Mouse (Mus musculus): Measurements from ENCODE around the gene Ambra1. TPM values are rescaled to one million over a fixed set of nuclear protein-coding genes. Genes with fewer than 3 reads are reported as not detected.

Gene Ambra1
- total RNA-seq, 2 experiments from 2014 or later, result 13.8 to 15.5 TPM

- DNase-seq, result no peak
- intact Hi-C loops (cut with DNase I), result no loop called here
These were observed 201.6 kb downstream of the Ambra1 start for GRCm38 (mm10) chr2:91931328-91932159.

DNA sequence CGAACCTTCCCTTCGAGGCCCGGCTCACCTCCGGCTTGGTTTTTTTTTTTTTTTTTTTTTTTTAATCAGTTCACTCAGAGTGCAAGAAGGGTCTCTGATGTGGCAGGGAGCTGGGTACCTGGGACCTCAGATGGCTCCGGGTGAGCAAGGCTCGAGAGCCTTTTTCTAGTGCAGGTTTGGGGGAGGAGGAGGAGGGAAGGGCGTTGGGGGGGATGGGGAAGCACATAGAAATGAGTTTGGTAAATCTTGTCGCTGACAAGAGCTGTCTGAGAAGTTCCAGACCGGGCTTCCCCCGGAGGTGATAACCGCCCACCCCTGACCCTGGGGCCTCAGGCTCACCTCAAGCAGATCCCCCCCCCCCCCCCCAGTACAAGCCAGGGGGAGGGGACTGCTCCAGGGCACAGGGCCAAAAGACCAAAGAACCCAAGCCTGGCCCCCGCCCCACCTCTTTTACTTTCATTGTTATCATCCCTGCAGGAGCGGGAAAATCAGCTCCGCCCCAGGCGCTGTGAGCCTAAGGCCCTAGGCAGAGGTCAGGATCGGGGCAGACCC, 202.3 kb downstream of the Ambra1 start, which contains the start of gene Mdk:
TSS of gene Mdk (minus strand) at position 138 of the 552 bp plus-strand sequence.
- intact Hi-C loops (cut with DNase I), result no loop called here
- no peak for DNase-seq

GRCm38 (mm10) chr2:91932737-91933350, 202.9 kb downstream of the Ambra1 start:
- intact Hi-C loops (cut with DNase I), result no loop called here
- DNase-seq, result no peak

- no peak for DNase-seq
- intact Hi-C loops (cut with DNase I), result no loop called here
These were observed 203.5 kb downstream of the Ambra1 start for GRCm38 (mm10) chr2:91933471-91933870.

DNA sequence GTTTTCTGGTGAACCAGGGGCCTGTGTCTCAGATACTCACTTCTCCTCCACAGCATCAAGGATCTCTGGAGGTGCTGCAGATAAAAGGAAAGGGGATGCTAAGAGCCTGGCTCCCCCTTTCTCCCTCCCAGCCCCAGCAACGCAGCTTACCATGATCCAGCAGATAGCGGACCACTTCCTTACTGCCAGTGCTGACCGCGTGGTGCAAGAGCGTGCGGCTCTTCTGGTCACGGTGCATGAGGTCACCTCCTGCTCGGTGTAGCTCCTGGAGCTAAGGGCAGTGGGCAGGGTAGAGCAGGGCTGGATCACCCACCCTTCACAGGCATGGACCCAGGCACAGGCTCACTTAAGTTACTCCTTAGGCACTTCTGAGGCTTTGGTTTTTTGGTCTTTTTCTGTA, 204.1 kb downstream of the Ambra1 start:
- no peak for DNase-seq

GRCm38 (mm10) chr2:91934826-91935525, 205.0 kb downstream of the Ambra1 start:
- DNase-seq, result no peak

More for the DNA sequence above, 204.1 kb downstream of the Ambra1 start:
- intact Hi-C loops (cut with DNase I), result no loop called here

GRCm38 (mm10) chr2:91936154-91936553, 206.2 kb downstream of the Ambra1 start:
- DNase-seq, result no peak
- intact Hi-C loops (cut with DNase I), result loop anchor here (5.0 kb wide), 1 partner anchor 41 kb away; the partner anchor contains the start of gene Dgkz

More at GRCm38 (mm10) chr2:91934826-91935525, 205.0 kb downstream of the Ambra1 start:
- intact Hi-C loops (cut with DNase I), result loop anchor here (5.0 kb wide), 1 partner anchor 42 kb away; the partner anchor contains the start of gene Dgkz

GRCm38 (mm10) chr2:91939303-91939935, 209.5 kb downstream of the Ambra1 start:
- DNase-seq, result no peak
- intact Hi-C loops (cut with DNase I), result loop anchor here (5.0 kb wide), 1 partner anchor 38 kb away; the partner anchor contains the start of gene Dgkz

DNA sequence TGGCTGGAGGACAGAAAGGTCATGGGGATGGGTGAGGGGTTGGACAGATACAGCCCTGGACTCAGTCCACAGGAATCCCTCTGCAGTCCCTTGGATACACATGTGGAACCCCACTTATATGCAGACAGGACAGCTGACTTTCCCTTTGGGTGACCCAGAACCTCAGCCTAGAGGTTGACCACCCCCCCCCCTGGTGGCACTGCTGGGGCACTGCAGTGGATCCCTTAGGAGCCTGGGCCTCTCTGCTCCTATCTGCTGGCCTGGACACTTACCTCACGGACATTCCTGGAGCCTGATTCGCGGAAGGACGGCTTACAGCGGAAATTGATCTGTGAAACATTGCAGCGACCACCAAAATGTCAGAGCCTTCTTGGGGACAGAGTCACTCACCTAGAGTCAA, 212.4 kb downstream of the Ambra1 start:
- intact Hi-C loops (cut with DNase I), result no loop called here
- DNase-seq, result no peak

DNA sequence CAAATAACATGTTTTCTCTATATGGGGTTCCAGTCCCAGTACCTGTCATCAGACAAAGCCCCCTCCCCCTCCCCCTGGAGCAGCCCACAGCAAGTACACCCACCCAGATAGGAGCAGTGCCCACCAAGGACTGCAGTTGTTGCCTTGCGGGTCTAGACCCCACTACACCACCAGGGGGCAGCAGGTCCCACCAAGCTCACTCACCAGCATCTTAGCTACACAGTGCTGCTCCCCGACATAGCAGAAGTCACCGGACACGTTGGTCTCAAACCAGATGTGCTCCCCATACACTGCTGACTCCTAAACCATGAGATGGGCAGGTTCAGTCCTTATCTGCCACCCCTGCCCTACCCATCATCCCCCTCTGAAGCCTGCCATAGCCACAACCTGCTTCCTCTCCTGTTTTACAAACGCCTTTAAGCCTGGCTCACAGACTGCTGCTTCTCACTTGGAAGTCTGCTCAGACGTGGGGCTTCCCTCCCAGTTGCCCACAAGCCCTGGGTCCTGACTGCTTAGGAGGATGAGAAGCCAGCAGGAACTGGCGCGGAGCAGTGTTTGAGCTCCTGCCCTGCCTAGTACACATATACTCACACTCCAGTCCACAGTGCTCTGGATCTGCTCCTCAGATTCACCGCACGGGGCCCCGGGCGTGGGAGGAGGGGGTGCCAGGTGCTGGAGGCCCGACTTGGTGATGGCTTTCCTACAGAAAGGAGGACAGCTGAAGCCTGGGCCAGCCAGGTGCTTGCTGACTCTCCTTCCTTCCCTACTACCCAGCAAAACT, 214.4 kb downstream of the Ambra1 start:
- intact Hi-C loops (cut with DNase I), result loop anchor here (2.0 kb wide), 2 partner anchors 14 to 42 kb away; no protein-coding TSS in a partner anchor
- DNase-seq, result peak; percentile 69 to 80

DNA sequence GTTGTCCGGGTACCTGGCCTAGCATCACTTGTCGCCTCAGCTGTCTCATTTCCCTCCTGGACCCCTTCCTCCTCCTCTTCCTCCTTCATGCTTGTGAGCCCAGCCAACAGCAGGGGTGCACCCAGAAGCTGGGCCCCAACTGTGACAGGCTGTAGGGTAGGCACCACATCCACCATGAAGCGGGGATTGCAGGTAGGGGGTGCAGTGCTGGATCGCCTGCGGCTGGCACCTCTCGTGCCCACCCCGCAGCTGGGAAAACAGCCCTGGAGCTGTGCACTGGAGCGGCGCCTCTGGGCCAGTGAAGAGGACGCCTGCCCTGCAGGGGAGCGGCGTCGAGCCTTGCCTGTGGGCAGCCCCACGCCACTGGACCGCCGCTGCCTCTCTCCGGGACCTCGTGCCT, 215.5 kb downstream of the Ambra1 start, which contains the start of gene Gm9821:
TSS of gene Gm9821 (plus strand) at position 221 of the 400 bp plus-strand sequence.
- DNase-seq, result no peak
- intact Hi-C loops (cut with DNase I), result loop anchor here (2.0 to 5.0 kb wide), 3 partner anchors 13 to 112 kb away; no protein-coding TSS in a partner anchor

- no peak for DNase-seq
- intact Hi-C loops (cut with DNase I), result loop anchor here (5.0 kb wide), 1 partner anchor 110 kb away; no protein-coding TSS in a partner anchor
These were observed 216.9 kb downstream of the Ambra1 start for GRCm38 (mm10) chr2:91946836-91947235.

DNA sequence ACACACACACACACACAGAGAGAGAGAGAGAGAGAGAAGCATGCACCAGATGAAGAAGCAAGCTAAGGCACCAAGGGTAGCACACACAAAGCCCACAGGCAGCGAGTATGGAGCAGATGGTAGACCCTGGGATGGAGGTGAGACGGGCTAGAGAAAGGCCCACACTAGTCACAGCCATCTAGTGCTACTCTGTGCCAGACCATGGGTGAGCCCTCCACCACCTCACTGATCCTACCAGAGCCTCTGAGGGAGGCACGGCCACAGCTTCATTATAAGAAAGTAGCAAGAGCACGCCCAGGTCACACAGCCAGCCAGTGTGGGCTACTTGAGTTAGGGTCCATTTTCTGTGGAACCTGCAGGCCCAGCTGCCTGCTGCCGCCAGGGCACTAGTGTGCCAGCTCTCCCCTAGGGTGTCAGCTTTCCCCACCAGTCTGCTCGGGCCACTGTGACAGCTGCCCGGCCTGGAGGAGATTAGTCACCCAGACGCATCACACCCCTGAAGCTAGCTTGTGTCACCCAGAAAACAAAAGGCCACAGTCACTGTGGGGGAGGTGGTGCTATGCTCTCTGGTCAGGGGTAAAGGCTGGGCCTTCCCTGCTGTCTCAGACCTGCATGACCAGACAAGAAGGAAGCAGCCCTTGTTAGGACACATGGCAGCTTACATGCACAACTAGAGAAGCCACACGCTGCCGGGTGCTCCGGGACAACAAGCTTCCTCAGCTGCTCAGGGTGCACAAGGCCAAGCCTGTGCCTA, 217.6 kb downstream of the Ambra1 start:
- intact Hi-C loops (cut with DNase I), result loop anchor here (5.0 kb wide), 1 partner anchor 110 kb away; no protein-coding TSS in a partner anchor
- no peak for DNase-seq

- intact Hi-C loops (cut with DNase I), result loop anchor here (5.0 kb wide), 1 partner anchor 109 kb away; no protein-coding TSS in a partner anchor
These were observed 218.2 kb downstream of the Ambra1 start for GRCm38 (mm10) chr2:91948151-91948509.

GRCm38 (mm10) chr2:91948792-91949241, 218.9 kb downstream of the Ambra1 start:
- intact Hi-C loops (cut with DNase I), result loop anchor here (5.0 kb wide), 1 partner anchor 108 kb away; no protein-coding TSS in a partner anchor
- DNase-seq, result no peak

More at GRCm38 (mm10) chr2:91948151-91948509, 218.2 kb downstream of the Ambra1 start:
- no peak for DNase-seq

DNA sequence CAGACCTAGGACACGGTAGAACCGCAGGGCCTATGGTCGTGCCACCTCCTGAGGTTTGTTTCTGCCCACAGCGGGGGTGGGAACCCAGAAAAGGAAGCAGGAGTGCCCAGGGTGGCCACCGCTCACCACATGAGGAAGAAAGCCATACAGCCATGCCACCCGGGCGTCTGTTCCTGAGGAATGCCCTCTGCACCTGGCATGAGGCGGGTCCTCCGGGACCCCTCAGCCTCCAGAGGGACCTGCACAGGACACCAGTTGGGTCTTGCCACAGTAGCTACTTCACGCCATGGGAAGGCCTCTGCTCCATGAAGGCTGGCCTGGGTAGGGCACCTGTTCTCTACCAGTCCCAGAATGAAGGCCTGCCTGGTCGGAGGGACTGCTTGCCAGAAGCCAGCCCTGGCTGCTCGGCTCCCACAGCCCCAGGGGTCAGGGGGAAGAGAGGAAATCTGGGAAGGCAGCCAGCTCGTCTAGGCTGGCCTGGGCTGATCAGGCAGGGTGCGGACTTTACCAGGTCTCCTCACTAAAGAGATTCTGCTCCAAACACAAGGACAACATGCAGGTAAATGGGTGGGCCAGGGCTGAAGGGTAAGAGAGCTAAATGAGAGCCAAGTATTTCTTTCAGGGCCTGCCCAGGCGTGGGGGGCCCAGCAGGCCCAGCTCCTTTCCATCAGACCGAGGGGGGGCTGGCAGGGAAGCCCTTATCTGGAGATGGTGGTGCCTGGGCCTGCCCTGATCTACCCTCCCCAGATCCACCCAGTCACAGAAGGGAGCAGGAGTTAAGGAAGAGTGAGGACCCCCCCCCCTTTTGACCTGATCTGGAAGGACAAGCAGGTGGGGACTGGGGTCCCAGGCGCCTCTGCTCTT, 219.7 kb downstream of the Ambra1 start:
- peak; percentile 45 to 58 for DNase-seq
- intact Hi-C loops (cut with DNase I), result loop anchor here (5.0 kb wide), 1 partner anchor 108 kb away; no protein-coding TSS in a partner anchor
